ENCODE assay signal across 9 mouse cellular contexts in the genomic region with DNA sequence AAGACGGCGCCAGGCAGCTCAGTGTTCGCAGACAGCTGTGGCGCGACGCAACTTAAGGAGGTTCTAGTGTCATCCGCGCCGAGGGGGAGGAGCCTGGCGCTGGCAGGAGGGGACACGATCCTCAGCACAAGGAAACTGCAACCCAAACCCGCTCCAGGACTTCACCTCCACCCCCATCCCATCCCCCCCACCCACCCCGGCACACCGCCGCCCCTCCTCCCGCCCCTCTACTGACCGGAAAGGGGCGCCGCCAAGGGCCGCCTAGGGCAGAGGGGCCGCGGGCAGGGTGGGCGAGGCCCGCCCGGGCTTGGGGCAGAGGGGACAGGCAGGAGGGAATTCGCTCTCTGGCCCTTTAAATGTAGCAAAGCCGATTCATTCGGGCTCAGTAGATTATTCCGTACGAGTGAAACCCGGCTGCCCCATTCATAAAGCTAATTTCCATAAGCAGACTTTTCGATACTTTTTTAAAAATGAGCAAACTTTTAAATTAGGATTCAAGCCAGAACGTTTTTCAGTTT. TPM values are rescaled to one million over a fixed set of nuclear protein-coding genes. Genes with fewer than 3 reads are reported as not detected.
DNase-seq lines count a peak whose midpoint lies in the region; ATAC-seq lines count a peak whose summit lies in the region.
"Had no signal": no experiment of that assay in that cellular context is flagged by ENCODE, and none has a peak within 500 bp of the region (broad histone marks: within the 10 kb centered on the region; RNA-seq: fewer than 3 reads in every experiment).

No protein-coding gene starts in this region.

- H3K9ac ChIP-seq in heart, embryonic 16.5 days (ENCODE audit: low read length) = peak overlapping the region; percentile 63

- H3K4me2 ChIP-seq in heart, embryonic 16.5 days (ENCODE audit: low read depth, low read length) = peak overlapping the region; percentile 95

- DNase-seq in adrenal gland, adult (ENCODE audit: inconsistent age in 2 of 2, low spot score in 1 of 2) = peak; percentile 53 to 80
- DNase-seq in adrenal gland, adult 8-10 months = no peak
- DNase-seq in kidney, postnatal 36 days = peak; percentile 49 to 65
- peak; percentile 90 for DNase-seq in thymus, postnatal 14 days
- DNase-seq in gastrocnemius, postnatal 36 days = no peak

- peaks cover 44% of the 10 kb centered on the region for H3K27me3 ChIP-seq in heart, embryonic 16.5 days (ENCODE audit: control insufficient read depth, insufficient read depth, low read length)

- peak overlapping the region; percentile 72 for H3K27ac ChIP-seq in heart, embryonic 16.5 days (ENCODE audit: low read length)

- no peaks in the 10 kb centered on the region for H3K9me3 ChIP-seq in heart, embryonic 16.5 days (replicated peaks; ENCODE audit: control insufficient read depth, low read length)

- ATAC-seq in common myeloid progenitor, adult 5-6 weeks (replicated peaks; ENCODE audit: low read depth, poor library complexity, severe bottlenecking) = peak; percentile 19; the same call in 1 of the 2 replicates
- peak; percentile 26 for ATAC-seq in heart, embryonic 16.5 days (replicated peaks; ENCODE audit: extremely low read depth, insufficient read depth, low FRiP score)
- peak; percentile 37 for ATAC-seq in megakaryocyte progenitor cell, adult 5-6 weeks (replicated peaks; ENCODE audit: poor library complexity)

- intact Hi-C loops in gastrocnemius, postnatal 36 days (cut with DNase I) = no loop called here

- peak overlapping the region; percentile 66 for H3K4me3 ChIP-seq in heart, embryonic 16.5 days (ENCODE audit: low read length)

- WGBS in heart, embryonic 16.5 days = under 1% methylated on average over 33 of the region's 33 CpGs

- H3K4me1 ChIP-seq in heart, embryonic 16.5 days (ENCODE audit: control insufficient read depth, insufficient read depth, low read length) = peaks cover 21% of the 10 kb centered on the region

- H3K36me3 ChIP-seq in heart, embryonic 16.5 days (ENCODE audit: control insufficient read depth, insufficient read depth) = no peaks in the 10 kb centered on the region

RNA-seq across cellular contexts. Expression of gene 4930412O13Rik, which starts 2.4 kb away (rescaled TPM):
- 1 to 10 TPM in 3 of 4 experiments, under 1 TPM in 1; 0.78 to 3.3 (median 2.8) TPM for total RNA-seq in adrenal gland, adult 8-10 months (2022)
- not detected in 2 replicates for total RNA-seq in common myeloid progenitor, adult 5-6 weeks (2017)
- polyA plus RNA-seq in heart, embryonic 16.5 days (2015; fragmentation: Nextera tagmentation; extraction: Ambion mirVana) = not detected in 2 replicates
- not detected in 2 replicates for total RNA-seq in megakaryocyte progenitor cell, adult 5-6 weeks (2015)
- not detected in 2 replicates for total RNA-seq in megakaryocyte progenitor cell, adult 5-6 weeks (2017)
- total RNA-seq in gastrocnemius, postnatal 36 days (2021) = not detected
- total RNA-seq: neutrophil, adult 5-6 weeks had no signal

RNA-seq across cellular contexts. Expression of gene 9230102O04Rik, which starts 10.7 kb away (rescaled TPM):
- not detected for total RNA-seq in adrenal gland, adult 8-10 months (2022)
- not detected in 2 replicates for total RNA-seq in common myeloid progenitor, adult 5-6 weeks (2017)
- polyA plus RNA-seq in heart, embryonic 16.5 days (2015; fragmentation: Nextera tagmentation; extraction: Ambion mirVana) = not detected in 2 replicates
- total RNA-seq in megakaryocyte progenitor cell, adult 5-6 weeks (2015) = not detected in 2 replicates
- total RNA-seq in megakaryocyte progenitor cell, adult 5-6 weeks (2017) = not detected in 2 replicates
- not detected for total RNA-seq in gastrocnemius, postnatal 36 days (2021)
- total RNA-seq: neutrophil, adult 5-6 weeks had no signal

RNA-seq across cellular contexts. Expression of gene Gata3, which starts 11.2 kb away (rescaled TPM):
- 10 to 100 TPM; 22.3 to 43.4 (median 32.2) TPM for total RNA-seq in adrenal gland, adult 8-10 months (2022)
- 0.24 and 1.1 TPM in 2 replicates for total RNA-seq in common myeloid progenitor, adult 5-6 weeks (2017)
- 5.4 and 11.9 TPM in 2 replicates for polyA plus RNA-seq in heart, embryonic 16.5 days (2015; fragmentation: Nextera tagmentation; extraction: Ambion mirVana)
- 0.47 TPM in 1 of 2 replicates, not detected in the other for total RNA-seq in megakaryocyte progenitor cell, adult 5-6 weeks (2015)
- total RNA-seq in megakaryocyte progenitor cell, adult 5-6 weeks (2017) = 0.25 and 0.71 TPM in 2 replicates
- under 1 TPM; 0.57 to 0.92 TPM for total RNA-seq in gastrocnemius, postnatal 36 days (2021)

Comparison
In these comparisons a context has a peak if more than half of its experiments do, and no peak if none do; other contexts are left out.
1. DNase-seq: peak in adrenal gland, adult (2 of 2), kidney, postnatal 36 days (2 of 2) and thymus, postnatal 14 days (single experiment); none in adrenal gland, adult 8-10 months (single experiment) and gastrocnemius, postnatal 36 days (0 of 2).
2. RNA of gene Gata3, which starts 11.2 kb away (total RNA-seq): 22.3 to 43.4 TPM in adrenal gland, adult 8-10 months; 0.24 to 1.1 TPM in common myeloid progenitor, adult 5-6 weeks, 0.57 to 0.92 TPM in gastrocnemius, postnatal 36 days and 0.25 to 0.71 TPM in megakaryocyte progenitor cell, adult 5-6 weeks; every median in the first group is over 10 times any median in the second.
3. Peak in every context shown above with its lines, with median percentiles within 50 percentile points of each other: ATAC-seq.